Mouse (Mus musculus) limb, embryonic 15.5 days (tissue): ENCODE results near the gene Lancl3. TPM values are rescaled to one million over a fixed set of nuclear protein-coding genes. Genes with fewer than 3 reads are reported as not detected.
A peak's percentile ranks its signal among the peaks of the same experiment; 100 is the strongest.

Experiments
- ATAC-seq: fragments of 200-750 bp; cut with Nextera tagmentation; 2 replicates; pipeline ENCODE4 v1.8.0; 2017; ENCODE audit warnings: low read depth, moderate TSS enrichment; ENCODE audit not compliant: insufficient number of reproducible peaks, low FRiP score, low TSS enrichment
- H3K27ac ChIP-seq: fragments of 300-500 bp; sonication (generic); 2 replicates; pipeline ENCODE4 v1.5.1; 2015; ENCODE audit warnings: moderate library complexity, mild to moderate bottlenecking, inconsistent platforms
- H3K27me3 ChIP-seq: fragments of 300-500 bp; sonication (generic); 2 replicates; pipeline ENCODE4 v1.6.1; 2015; ENCODE audit warnings: inconsistent platforms
- H3K36me3 ChIP-seq: fragments of 300-500 bp; sonication (generic); 2 replicates; pipeline ENCODE4 v1.6.1; 2015; ENCODE audit warnings: inconsistent platforms
- H3K4me1 ChIP-seq: fragments of 300-500 bp; sonication (generic); 2 replicates; pipeline ENCODE4 v1.6.1; 2015; ENCODE audit warnings: inconsistent platforms
- H3K4me2 ChIP-seq: fragments of 300-500 bp; sonication (generic); 2 replicates; pipeline ENCODE4 v1.6.1; 2015; ENCODE audit warnings: mild to moderate bottlenecking, inconsistent platforms
- H3K4me3 ChIP-seq: fragments of 300-500 bp; sonication (generic); 2 replicates; pipeline ENCODE4 v1.5.1; 2015; ENCODE audit warnings: mild to moderate bottlenecking, inconsistent platforms
- H3K9ac ChIP-seq: fragments of 300-500 bp; sonication (generic); 2 replicates; pipeline ENCODE4 v1.6.1; 2015; ENCODE audit warnings: inconsistent platforms
- H3K9me3 ChIP-seq: fragments of 300-500 bp; sonication (generic); 2 replicates; pipeline ENCODE4 v1.6.1; 2016; ENCODE audit warnings: inconsistent platforms
- WGBS: fragments of 180-500 bp; shearing (Covaris S2); methylation state at CpG from one replicate; pipeline ENCODE4 v1.1.7; 2015; 5-methylcytosine and 5-hydroxymethylcytosine counted together
- polyA plus RNA-seq: library from polyadenylated mRNA; unstranded; fragments of >200 nt; fragmentation: Nextera tagmentation; extraction: Ambion mirVana; gene quantifications from 2 replicates; pipeline ENCODE4 v1.2.1, GENCODE M21; 2015

Gene Lancl3
- polyA plus RNA-seq, 1 experiment from 2014 or later, result 0.78 TPM

GRCm38 (mm10) chrX:9222412-9223221 is 22.9 kb downstream of the Lancl3 start:
- Histone ChIP-seq H3K9ac (no peak overlapping the region), H3K4me2 (no peak overlapping the region), H3K9me3 (no peaks in the 10 kb centered on the region), H3K27me3 (no peaks in the 10 kb centered on the region), H3K36me3 (no peaks in the 10 kb centered on the region), H3K4me1 (no peaks in the 10 kb centered on the region), H3K4me3 (no peak overlapping the region), H3K27ac (no peak overlapping the region)
- 79% methylated on average over 3 of the region's 3 CpGs for WGBS
- no peak for ATAC-seq

DNA sequence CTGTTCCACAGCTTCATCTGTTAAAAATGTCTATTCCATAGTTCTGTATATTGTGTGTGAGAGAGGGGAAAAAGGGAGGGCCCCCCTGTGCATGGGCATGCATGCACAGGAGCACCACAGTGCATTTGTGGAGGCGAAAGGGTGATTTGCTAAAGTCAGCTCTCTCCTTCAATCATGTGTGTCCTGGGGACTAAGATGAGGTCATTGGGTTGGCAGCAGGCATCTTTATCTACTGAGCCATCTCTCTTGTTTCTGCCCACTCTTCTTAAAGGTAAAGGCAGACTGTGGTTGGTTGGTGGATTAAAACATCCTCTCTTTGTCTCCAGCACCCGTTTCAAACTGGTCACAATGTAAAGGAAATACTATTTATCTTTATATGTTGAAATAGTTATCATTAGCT is 27.4 kb downstream of the Lancl3 start:
- no peak for ATAC-seq
- no peaks in the 10 kb centered on the region for H3K27me3 ChIP-seq
- H3K4me1 ChIP-seq, result no peaks in the 10 kb centered on the region
- H3K4me3 ChIP-seq, result no peak overlapping the region
- no peaks in the 10 kb centered on the region for H3K36me3 ChIP-seq
- H3K9me3 ChIP-seq, result no peaks in the 10 kb centered on the region
- WGBS, result 64% methylated on average over 2 of the region's 2 CpGs
- no peak overlapping the region for H3K27ac ChIP-seq
- no peak overlapping the region for H3K9ac ChIP-seq
- H3K4me2 ChIP-seq, result no peak overlapping the region

- Histone ChIP-seq H3K27me3 (no peaks in the 10 kb centered on the region), H3K36me3 (no peaks in the 10 kb centered on the region), H3K9ac (no peak overlapping the region), H3K4me1 (no peaks in the 10 kb centered on the region), H3K9me3 (no peaks in the 10 kb centered on the region), H3K4me2 (no peak overlapping the region), H3K4me3 (no peak overlapping the region), H3K27ac (no peak overlapping the region)
- no peak for ATAC-seq
- WGBS, result 59% methylated on average over 5 of the region's 5 CpGs
Measured at GRCm38 (mm10) chrX:9240737-9241591, 41.3 kb downstream of the Lancl3 start.

GRCm38 (mm10) chrX:9243381-9243864 is 43.7 kb downstream of the Lancl3 start:
- ATAC-seq, result 0 out of 2 replicates have a peak, but pooled peaks have one; percentile 24

DNA sequence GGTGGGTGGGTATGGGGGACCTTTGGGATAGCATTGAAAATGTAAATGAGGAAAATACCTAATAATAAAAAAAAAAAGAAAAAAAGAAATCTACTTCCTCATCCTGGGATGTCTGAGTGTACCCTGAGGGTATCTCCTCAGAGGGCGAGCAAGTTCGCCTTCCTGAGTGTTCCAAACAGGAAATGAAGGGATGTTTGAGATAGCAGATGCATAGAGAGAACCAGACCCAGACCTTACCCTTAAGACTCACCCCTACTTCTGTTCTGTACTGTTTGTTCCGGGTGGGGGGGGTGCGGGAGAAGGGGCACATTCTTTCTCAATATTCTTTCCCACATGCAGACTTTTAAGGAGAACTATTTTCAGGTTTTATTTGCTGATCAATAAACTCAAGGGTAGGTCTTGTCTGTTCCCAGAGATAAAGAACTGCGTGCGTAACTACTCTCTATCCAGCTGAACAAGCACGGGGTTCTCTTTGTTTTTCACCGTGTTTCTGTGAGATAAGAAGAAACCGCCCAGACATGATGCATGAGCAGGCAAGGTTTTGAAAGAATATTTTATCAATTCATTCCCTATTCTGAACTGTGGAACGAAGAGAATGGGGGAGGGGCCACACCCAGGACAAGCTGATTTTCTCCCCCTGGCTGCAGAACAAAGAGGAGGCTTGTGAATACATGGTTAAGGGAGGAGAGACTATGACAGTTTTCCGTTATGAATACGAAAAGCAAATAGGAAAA is 45.1 kb downstream of the Lancl3 start:
- H3K4me3 ChIP-seq, result no peak overlapping the region
- H3K4me1 ChIP-seq, result no peaks in the 10 kb centered on the region
- no peaks in the 10 kb centered on the region for H3K27me3 ChIP-seq
- H3K9ac ChIP-seq, result no peak overlapping the region
- no peak for ATAC-seq
- H3K9me3 ChIP-seq, result no peaks in the 10 kb centered on the region
- H3K27ac ChIP-seq, result no peak overlapping the region
- no peaks in the 10 kb centered on the region for H3K36me3 ChIP-seq
- 75% methylated on average over 12 of the region's 12 CpGs for WGBS
- H3K4me2 ChIP-seq, result no peak overlapping the region

More at GRCm38 (mm10) chrX:9243381-9243864, 43.7 kb downstream of the Lancl3 start:
- H3K4me2 ChIP-seq, result no peak overlapping the region
- no peaks in the 10 kb centered on the region for H3K27me3 ChIP-seq
- H3K4me3 ChIP-seq, result no peak overlapping the region
- WGBS, result 45% methylated on average over 8 of the region's 8 CpGs
- no peaks in the 10 kb centered on the region for H3K36me3 ChIP-seq
- H3K27ac ChIP-seq, result no peak overlapping the region
- H3K9me3 ChIP-seq, result no peaks in the 10 kb centered on the region
- no peak overlapping the region for H3K9ac ChIP-seq
- no peaks in the 10 kb centered on the region for H3K4me1 ChIP-seq

- H3K9me3 ChIP-seq, result no peaks in the 10 kb centered on the region
- no peaks in the 10 kb centered on the region for H3K36me3 ChIP-seq
- no peak overlapping the region for H3K4me2 ChIP-seq
- H3K4me1 ChIP-seq, result no peaks in the 10 kb centered on the region
- no peak overlapping the region for H3K9ac ChIP-seq
- no peak overlapping the region for H3K4me3 ChIP-seq
- no peak overlapping the region for H3K27ac ChIP-seq
- H3K27me3 ChIP-seq, result no peaks in the 10 kb centered on the region
- no peak for ATAC-seq
- WGBS, result 47% methylated on average over 5 of the region's 5 CpGs
Measured at GRCm38 (mm10) chrX:9248911-9249310, 49.2 kb downstream of the Lancl3 start.

DNA sequence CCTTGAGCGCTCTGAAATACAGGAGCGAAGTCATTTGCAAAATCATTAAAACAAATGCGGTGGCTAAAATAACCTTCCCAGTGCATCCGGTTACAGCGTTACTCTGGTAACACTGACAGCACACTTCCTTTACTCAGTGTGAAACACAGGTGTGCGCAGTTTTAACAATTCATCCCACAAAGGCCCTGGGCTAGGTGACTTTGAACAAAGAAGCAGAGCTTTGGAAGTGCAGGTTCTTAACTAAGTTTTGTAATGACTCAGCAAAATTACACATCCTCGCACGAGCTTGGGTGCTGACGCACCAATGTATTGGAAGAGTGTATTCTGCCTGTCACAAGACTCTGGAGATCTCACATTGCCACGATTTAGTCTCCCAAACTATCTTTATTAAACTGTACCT is 54.3 kb downstream of the Lancl3 start:
- H3K4me3 ChIP-seq, result no peak overlapping the region
- 68% methylated on average over 10 of the region's 10 CpGs for WGBS
- H3K27ac ChIP-seq, result no peak overlapping the region

DNA sequence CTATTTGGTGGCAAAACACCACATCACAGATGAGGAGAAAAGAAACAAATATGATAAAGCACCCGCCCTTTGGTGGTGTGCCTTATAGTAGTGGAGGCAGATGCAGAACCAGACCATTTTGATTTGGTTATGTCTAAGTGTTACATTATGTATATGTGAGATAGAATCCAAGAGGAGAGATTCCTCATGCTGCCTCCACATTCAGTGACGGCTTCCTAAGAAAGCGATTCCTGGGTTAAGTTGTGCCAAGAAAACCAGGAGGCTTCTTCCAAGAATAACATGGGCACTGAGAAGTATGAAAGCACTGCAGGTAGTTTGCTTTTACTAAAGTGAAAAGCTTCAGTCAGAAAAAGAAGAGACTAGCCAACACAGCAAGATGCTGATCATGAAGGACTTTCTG is 55.2 kb downstream of the Lancl3 start:
- H3K4me3 ChIP-seq, result no peak overlapping the region
- H3K27ac ChIP-seq, result no peak overlapping the region
- 83% methylated on average over 3 of the region's 3 CpGs for WGBS
- no peak overlapping the region for H3K9ac ChIP-seq
- no peak for ATAC-seq
- no peaks in the 10 kb centered on the region for H3K36me3 ChIP-seq
- H3K27me3 ChIP-seq, result no peaks in the 10 kb centered on the region
- H3K9me3 ChIP-seq, result no peaks in the 10 kb centered on the region
- H3K4me2 ChIP-seq, result no peak overlapping the region
- no peaks in the 10 kb centered on the region for H3K4me1 ChIP-seq

More for the DNA sequence above, 54.3 kb downstream of the Lancl3 start:
- H3K9me3 ChIP-seq, result no peaks in the 10 kb centered on the region
- no peaks in the 10 kb centered on the region for H3K4me1 ChIP-seq
- no peak for ATAC-seq
- no peak overlapping the region for H3K4me2 ChIP-seq
- no peaks in the 10 kb centered on the region for H3K27me3 ChIP-seq
- no peak overlapping the region for H3K9ac ChIP-seq
- no peaks in the 10 kb centered on the region for H3K36me3 ChIP-seq

GRCm38 (mm10) chrX:9256766-9257165 is 57.1 kb downstream of the Lancl3 start, which contains the start of gene Gm14862:
Gene Gm14862, minus strand, starts transcription at chrX:9256899.
- no peaks in the 10 kb centered on the region for H3K4me1 ChIP-seq
- 67% methylated on average over 5 of the region's 5 CpGs for WGBS
- H3K27me3 ChIP-seq, result no peaks in the 10 kb centered on the region
- no peak within 1 kb of the TSS for H3K9ac ChIP-seq
- no peak within 1 kb of the TSS for H3K4me2 ChIP-seq
- H3K36me3 ChIP-seq, result no peaks in the 10 kb centered on the region
- H3K27ac ChIP-seq, result no peak within 1 kb of the TSS
- H3K9me3 ChIP-seq, result no peaks in the 10 kb centered on the region
- no peak within 1 kb of the TSS for H3K4me3 ChIP-seq
- ATAC-seq, result no peak

GRCm38 (mm10) chrX:9257831-9258230 is 58.1 kb downstream of the Lancl3 start:
- Histone ChIP-seq H3K27me3 (no peaks in the 10 kb centered on the region), H3K4me3 (no peak overlapping the region), H3K4me2 (no peak overlapping the region), H3K36me3 (no peaks in the 10 kb centered on the region), H3K9me3 (no peaks in the 10 kb centered on the region), H3K4me1 (no peaks in the 10 kb centered on the region), H3K9ac (no peak overlapping the region), H3K27ac (no peak overlapping the region)
- ATAC-seq, result no peak
- 88% methylated on average over 7 of the region's 7 CpGs for WGBS

DNA sequence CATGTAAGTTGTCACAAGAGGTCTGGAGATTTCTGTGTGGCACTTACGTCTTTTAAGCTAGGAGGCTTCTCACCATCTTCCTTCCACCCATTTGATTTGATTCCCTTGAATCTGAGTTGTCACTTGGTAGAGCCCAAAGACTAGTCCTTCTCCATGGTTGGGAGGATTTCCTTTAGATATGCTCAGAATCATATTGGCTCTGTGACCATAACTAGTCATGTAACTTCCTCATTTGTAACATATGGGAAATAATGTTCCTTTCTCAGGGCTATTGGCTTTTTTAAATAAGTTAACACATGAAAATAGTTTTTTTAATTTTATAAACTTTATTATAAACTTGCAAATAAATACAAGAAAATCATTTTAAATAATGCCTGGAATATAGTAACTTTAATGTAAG is 59.6 kb downstream of the Lancl3 start:
- no peak overlapping the region for H3K9ac ChIP-seq
- 82% methylated on average over 1 of the region's 1 CpGs for WGBS
- no peaks in the 10 kb centered on the region for H3K27me3 ChIP-seq
- no peaks in the 10 kb centered on the region for H3K4me1 ChIP-seq
- no peaks in the 10 kb centered on the region for H3K9me3 ChIP-seq
- ATAC-seq, result no peak
- H3K4me2 ChIP-seq, result no peak overlapping the region
- H3K36me3 ChIP-seq, result no peaks in the 10 kb centered on the region
- no peak overlapping the region for H3K27ac ChIP-seq
- H3K4me3 ChIP-seq, result no peak overlapping the region
